Mouse (Mus musculus) retina, postnatal 1 day (tissue): Measurements from ENCODE around the gene Fignl2.
A peak's percentile ranks its signal among the peaks of the same experiment; 100 is the strongest.

ENCODE experiments used
- DNase-seq: peaks from one replicate; pipeline ENCODE4 v3.0.0-alpha.2; 2012

The Fignl2 gene

DNA sequence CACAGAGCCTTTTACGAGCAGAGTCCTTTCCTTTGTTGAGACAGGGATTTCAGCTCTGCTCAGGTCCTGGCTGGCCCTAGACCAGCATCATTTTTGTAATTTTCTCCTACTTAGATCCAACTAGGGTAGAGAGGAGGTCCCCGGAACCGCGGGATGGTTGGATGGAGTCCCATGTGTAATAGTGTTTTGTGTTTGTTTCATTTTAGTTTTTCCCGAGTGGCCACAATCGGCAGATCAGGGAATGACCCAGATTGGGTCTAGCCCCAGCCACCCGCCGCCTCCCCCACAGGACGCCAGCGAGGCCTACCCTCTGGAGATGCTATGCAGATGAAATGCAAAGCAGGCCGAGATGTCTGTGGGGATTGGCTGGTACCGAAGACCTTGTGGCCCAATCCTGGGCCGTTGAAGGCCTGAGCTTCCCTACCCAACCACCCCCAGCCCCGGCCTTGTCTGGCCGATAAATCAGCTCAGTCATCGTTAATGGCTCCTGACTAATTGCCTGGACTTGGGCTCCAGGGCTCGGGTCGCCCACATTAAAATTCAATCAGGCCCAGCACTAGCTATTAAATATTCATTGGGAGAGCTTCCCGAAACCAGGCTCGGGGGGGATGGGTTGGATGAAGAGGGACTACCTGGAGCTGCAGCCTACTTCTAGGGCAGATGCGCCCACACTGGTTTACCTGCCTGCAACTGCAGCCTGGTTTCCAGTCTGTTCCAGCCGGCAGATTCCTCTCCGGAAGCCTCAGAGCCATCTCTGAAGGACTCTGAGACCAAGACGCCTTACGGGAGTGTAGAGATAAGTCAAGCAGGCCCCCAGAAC lies 14.7 kb upstream of the Fignl2 start:
- DNase-seq = peak; percentile 95

DNA sequence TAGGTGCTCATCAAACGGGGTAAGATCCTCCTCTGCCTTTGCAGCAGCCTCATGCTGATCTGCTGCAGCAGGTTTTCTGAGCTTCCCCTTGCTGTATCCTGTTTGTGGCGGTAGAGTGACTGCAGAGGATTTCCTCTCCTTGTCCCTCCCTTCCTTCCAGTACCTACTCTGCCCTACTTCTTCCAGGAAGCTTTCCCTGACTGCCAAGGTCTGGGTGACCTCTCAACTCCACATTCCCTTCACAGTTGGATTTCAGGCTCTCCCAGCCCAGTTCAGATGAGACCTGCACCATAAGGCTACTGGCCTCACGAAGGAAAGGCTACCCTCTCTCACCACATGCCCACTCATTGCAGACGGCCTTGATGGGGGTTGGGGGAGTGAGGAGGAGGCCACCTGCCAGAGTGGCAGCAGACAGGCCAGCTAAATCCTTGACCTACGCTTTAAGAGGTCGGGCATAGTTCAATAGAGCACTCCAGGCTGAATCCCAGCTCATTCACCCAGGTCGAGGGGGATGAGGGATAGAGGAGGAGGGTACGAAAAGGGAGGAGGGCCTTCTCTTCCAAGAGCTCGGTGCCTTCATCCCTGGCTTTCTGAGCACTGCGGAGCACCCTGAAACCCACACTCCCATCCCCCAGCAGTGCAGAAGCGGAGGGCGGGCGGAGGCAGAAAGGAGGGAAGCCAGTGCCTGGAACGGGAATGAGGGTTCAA lies 13.9 kb upstream of the Fignl2 start:
- DNase-seq = peak; percentile 82

- no peak for DNase-seq
These were observed 13.2 kb upstream of the Fignl2 start for GRCm38 (mm10) chr15:101091551-101091950.

DNA sequence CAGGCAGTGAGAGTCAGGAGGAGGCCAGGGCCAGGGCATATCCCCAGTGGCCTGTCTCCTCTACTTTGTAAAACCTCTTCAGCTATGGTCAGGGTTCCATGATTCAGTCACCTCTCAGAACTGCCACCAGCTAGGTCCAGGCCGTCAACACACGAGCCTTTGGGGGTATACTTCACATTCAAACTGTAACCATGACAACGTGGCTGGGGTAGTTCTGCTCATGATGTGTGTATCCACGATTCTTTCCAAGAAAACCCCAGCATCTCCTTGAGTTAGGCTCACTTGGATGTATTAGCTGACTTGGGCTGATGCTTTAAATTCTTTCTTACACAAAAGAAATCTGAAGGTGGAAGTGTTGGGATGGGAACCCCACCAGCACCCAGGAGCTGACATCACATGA lies 9.9 kb upstream of the Fignl2 start:
- DNase-seq = no peak

DNA sequence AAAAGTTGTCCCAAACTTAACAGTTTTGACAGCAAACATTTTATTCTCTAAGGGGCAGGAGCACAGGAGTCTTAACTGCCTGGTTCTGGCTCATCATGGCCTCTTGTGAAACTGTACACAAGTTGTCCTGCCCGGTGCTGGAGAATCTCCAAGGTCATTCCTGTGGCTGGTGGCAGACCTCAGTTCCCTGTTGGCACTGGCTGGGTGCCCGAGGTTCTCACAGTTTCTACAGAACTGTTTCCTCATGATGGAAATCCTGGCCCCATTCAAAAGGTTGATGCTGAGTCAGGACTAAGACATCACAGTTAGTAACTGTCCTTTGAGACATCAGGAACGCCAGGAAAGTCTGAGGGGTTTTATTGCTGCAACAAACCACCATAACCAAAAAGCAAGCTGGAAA lies 8.6 kb upstream of the Fignl2 start:
- DNase-seq = no peak

- no peak for DNase-seq
These were observed 8.1 kb upstream of the Fignl2 start for GRCm38 (mm10) chr15:101086451-101086850.

DNA sequence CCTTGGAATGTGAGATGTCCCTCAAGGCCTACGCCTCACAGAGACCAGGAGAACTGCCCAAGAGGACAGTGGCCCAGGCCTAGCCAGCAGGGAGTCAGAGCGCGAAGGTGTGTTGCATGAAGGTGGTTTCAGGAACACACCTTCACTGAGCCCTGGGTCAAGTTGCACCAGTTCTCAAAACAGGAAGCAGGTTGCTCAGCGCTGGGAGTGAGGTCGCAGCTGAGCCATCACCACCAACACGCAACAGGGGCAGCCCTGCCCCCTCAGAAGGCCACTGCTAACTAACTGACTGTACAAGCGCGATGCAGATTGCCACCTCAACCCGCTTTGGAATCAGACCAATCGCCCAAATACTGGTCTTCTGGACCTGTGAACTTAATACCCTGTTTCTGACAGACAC lies 6.1 kb upstream of the Fignl2 start:
- no peak for DNase-seq

DNA sequence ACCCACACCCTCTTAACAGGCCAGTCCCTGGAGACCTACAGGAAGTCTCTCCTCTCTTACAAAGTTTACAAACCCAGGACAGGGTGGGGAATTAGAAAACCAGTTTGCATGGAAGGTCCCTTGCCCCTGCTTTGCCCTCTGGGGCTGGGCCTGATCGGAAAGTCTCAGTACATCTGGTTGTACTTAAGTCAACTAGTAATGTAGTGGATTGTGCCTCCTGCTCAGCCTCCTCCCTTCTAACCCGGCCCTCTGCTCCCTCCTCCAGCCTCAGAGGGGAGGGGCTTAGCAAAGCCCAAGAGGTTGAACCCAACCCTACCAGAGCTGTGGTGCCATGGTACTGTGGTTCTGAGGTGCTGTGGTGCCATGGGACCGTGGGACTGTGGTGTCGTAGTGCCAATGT lies 3.9 kb upstream of the Fignl2 start:
- DNase-seq = no peak

GRCm38 (mm10) chr15:101081035-101081548 lies 2.7 kb upstream of the Fignl2 start:
- no peak for DNase-seq

- DNase-seq = no peak
These were observed 1.7 kb upstream of the Fignl2 start for GRCm38 (mm10) chr15:101080031-101080520.

- DNase-seq = peak; percentile 91
These were observed 377 bp upstream of the Fignl2 start for GRCm38 (mm10) chr15:101078731-101079156.

- DNase-seq = peak; percentile 66
These were observed 1.2 kb downstream of the Fignl2 start for GRCm38 (mm10) chr15:101077001-101077812.

DNA sequence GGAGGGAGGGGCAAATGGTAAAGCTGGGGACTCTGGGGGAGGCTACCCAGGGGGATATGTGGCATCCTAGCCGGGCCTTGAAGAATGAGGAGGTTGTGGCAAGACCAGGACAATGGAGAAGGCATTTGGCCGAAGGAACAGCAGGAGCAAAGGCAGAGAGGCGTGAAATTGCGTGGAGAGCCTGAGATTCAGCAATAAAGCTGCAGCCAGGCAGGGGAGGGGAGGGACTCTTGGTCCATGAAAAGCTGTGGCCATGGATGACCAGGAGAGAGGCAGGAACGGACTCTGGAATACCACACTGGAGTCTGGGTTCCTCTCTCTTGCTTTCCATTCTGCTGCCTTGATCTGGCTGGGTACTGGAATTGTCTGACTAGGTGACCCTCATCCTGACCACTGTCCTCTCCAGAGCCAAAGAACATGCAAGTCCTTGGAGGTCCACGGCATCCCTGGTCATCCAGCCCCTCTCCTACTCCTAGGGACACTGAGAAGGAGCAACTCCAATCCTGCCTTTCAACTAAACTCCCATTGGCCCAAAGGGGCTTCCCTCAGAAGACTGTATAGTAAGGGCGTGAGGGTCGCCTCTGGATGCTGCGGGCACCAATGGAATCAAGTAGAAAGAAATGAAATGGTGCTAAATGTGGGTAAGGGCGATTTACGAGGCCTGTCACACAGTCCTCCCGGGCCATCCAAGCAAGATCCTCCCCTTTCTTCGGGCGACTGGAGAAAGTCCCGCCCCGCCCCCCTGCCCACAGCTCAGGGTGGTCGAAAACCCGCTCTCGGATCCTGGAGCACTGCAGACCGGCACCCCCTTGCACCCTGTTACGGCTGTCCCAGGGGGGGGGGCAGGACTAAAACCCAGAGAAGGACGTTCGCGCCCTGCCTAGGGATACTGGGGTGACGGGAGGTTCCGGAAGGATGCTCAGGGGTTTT lies 2.0 kb downstream of the Fignl2 start:
- DNase-seq = peak; percentile 84

GRCm38 (mm10) chr15:101075656-101076055 lies 2.7 kb downstream of the Fignl2 start:
- DNase-seq = peak; percentile 49

- no peak for DNase-seq
These were observed 3.2 kb downstream of the Fignl2 start for GRCm38 (mm10) chr15:101075150-101075549.

DNA sequence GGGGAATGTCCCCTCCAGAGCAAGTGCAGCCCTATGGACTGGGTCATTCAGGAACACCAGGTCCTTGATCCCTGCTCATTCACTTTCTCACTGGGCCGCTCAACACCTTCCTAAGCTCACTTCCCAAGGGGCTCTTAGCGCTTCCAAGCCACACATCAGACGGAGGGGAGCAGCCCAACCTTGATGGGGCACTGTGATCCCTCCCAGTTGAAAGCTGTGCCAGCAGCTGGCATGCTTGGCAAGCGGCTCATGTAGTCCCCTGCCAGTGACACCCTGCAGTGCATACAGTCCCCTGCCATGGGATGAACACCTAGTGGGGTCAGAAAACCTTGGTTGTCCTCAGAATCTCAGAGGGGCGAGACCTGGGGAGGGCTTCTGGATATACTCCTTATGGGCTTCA lies 4.3 kb downstream of the Fignl2 start:
- no peak for DNase-seq

DNA sequence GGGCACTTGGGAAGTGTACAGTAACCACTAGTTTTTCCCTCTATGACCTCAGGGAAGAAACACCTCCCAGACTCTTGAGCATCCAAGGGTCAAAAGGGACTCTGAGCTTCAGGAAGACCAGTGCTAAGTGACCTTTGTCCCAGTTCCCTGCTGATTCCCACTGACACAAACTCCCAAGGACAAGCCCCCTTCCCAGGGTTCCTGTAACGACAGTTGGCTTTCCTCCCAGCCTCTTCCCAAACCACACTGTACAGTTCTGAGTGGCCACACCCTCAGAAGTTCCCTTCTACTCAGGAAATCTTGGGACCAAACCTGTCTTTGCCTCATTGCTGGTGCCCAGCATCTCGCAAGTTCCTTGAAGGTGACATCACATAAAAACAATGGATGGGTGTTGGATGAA lies 5.6 kb downstream of the Fignl2 start:
- no peak for DNase-seq

DNA sequence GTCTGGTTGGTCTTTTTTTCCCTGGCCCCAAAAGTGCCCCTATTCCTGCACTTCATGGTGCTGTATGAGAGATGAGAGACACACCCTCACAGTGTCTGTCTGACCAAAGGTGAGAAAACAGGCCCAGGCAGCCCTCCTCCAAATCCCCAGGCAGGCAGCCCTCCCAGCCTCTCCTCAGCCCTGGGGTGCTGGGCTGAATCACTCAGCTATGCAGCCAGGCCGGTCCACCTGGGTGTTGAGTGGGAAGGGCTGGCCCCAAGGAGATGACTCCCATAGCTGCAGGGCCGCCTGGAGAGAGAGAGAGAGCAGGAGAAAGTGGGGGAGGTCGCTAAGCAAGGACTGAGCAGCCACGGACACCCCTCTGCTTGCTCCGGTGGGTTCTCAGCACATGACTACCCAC lies 7.6 kb downstream of the Fignl2 start:
- DNase-seq = no peak

GRCm38 (mm10) chr15:101069641-101070190 lies 8.7 kb downstream of the Fignl2 start:
- no peak for DNase-seq

DNA sequence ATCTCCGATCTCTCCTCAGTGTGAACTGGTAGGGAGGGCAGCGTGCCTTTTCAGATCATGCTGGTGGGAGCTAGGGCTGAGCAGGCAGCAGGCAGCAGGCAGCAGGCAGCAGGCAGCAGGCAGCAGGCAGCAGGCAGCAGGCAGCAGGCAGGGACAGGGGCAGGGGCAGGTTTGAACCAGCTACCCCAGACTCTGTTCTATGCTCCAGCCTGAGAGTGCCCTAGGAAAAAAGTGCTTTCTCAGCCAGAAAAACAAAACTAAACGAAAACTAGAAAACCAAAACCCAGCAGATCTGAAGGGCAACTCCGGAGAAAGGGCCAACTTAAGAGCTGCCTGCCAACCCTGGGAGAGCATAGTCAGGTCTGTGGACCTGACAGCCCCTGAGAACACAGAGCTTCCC lies 9.7 kb downstream of the Fignl2 start:
- DNase-seq = no peak

GRCm38 (mm10) chr15:101068029-101068428 lies 10.3 kb downstream of the Fignl2 start:
- DNase-seq = no peak
